Mouse (Mus musculus) lung, postnatal 0 days (tissue): ENCODE results near the gene Triobp.

ENCODE experiments used
- CTCF ChIP-seq: IDR thresholded peaks from 2 replicates; pipeline ENCODE4 v1.5.1; 2016; ENCODE audit warnings: antibody characterized with exemption, mild to moderate bottlenecking
- EP300 ChIP-seq: IDR thresholded peaks from 2 replicates; pipeline ENCODE4 v1.6.1; 2016; ENCODE audit warnings: antibody characterized with exemption, mild to moderate bottlenecking, control low read depth

GRCm38 (mm10) chr15:78946232-78946631 lies 1.3 kb upstream of the Triobp start:
- TF ChIP-seq CTCF (no peak), EP300 (no peak)
